ENCODE assay signal across 25 mouse cellular contexts in the genomic region with DNA sequence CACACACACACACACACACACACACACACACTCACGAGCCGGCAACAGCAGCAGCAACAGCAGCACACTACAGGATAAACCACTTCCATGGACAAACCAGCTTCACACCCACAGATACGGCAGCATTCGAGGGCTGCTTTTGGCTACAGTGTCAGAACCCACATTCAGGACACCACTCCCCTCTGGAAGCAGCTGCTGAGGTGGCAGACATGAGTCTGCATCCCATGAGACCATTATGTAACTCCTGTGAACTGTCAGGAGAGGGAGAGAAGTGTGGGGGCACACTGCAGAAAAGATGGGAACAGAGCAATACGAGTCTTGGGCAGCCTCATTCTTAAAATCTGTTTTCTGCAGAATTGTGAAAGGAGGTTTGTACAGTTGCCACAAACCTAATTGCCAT. TPM values are rescaled to one million over a fixed set of nuclear protein-coding genes. Genes with fewer than 3 reads are reported as not detected.
DNase-seq lines count a peak whose midpoint lies in the region; ATAC-seq and TF ChIP-seq lines count a peak whose summit lies in the region.
"Had no signal": no experiment of that assay in that cellular context is flagged by ENCODE, and none has a peak within 500 bp of the region (broad histone marks: within the 10 kb centered on the region; RNA-seq: fewer than 3 reads in every experiment).

No protein-coding gene starts in this region.

- WGBS in heart, embryonic 11.5 days (ENCODE audit: insufficient replicate concordance): 70% methylated on average over 5 of the region's 5 CpGs

- no peak overlapping the region for H3ac ChIP-seq in myocyte (ENCODE audit: control insufficient read depth, insufficient read length)

- H3K9me3 ChIP-seq in heart, embryonic 11.5 days (replicated peaks; ENCODE audit: control insufficient read depth, low read length): no peaks in the 10 kb centered on the region
- H3K9me3 ChIP-seq: forebrain, embryonic 10.5 days; forebrain, embryonic 13.5 days; heart, embryonic 13.5 days; hindbrain, embryonic 13.5 days had no signal

- H3K4me3 ChIP-seq in heart, embryonic 11.5 days (ENCODE audit: low read depth, low read length): no peak overlapping the region
- no peak overlapping the region for H3K4me3 ChIP-seq in myocyte
- H3K4me3 ChIP-seq: forebrain, embryonic 10.5 days; forebrain, embryonic 13.5 days; heart, embryonic 13.5 days; hindbrain, embryonic 13.5 days had no signal

- H3K4me1 ChIP-seq in heart, embryonic 11.5 days (ENCODE audit: control insufficient read depth, insufficient read depth, low read length): no peaks in the 10 kb centered on the region
- H3K4me1 ChIP-seq: heart, embryonic 13.5 days had no signal

- H3K27me3 ChIP-seq in heart, embryonic 11.5 days (ENCODE audit: control insufficient read depth, insufficient read depth, low read length): no peaks in the 10 kb centered on the region
- no peaks in the 10 kb centered on the region for H3K27me3 ChIP-seq in myocyte (ENCODE audit: control insufficient read depth, insufficient read depth, insufficient read length)
- H3K27me3 ChIP-seq: forebrain, embryonic 13.5 days; heart, embryonic 13.5 days; hindbrain, embryonic 13.5 days had no signal

- no peak overlapping the region for H3K9ac ChIP-seq in heart, embryonic 11.5 days (ENCODE audit: low read depth, low read length)
- H3K9ac ChIP-seq: forebrain, embryonic 13.5 days; heart, embryonic 13.5 days; hindbrain, embryonic 13.5 days had no signal

- peak; percentile 86 for DNase-seq in heart, adult 11 months
- DNase-seq in lung, postnatal 10 days: peak; percentile 13
- DNase-seq in lung, postnatal 4 days: no peak
- peak; percentile 11 for DNase-seq in right cerebral cortex, postnatal 25 days
- no peak for DNase-seq in right cerebral cortex, postnatal 10 days (ENCODE audit: low spot score in 2 of 2)
- DNase-seq: adrenal gland, adult 8-10 months; adrenal gland, postnatal 25 days; cerebellum, adult 18-20 months; cerebellum, adult 9-10 months; cerebellum, postnatal 14 days; gastrocnemius, postnatal 10 days; gastrocnemius, postnatal 36 days; heart, adult 18-20 months had no signal

- no peaks in the 10 kb centered on the region for H3K36me3 ChIP-seq in heart, embryonic 11.5 days (ENCODE audit: control insufficient read depth, insufficient read depth, low read length)
- no peaks in the 10 kb centered on the region for H3K36me3 ChIP-seq in myocyte (ENCODE audit: control insufficient read depth, insufficient read depth)
- H3K36me3 ChIP-seq: hindbrain, embryonic 13.5 days had no signal

- no peak for ATAC-seq in heart, embryonic 11.5 days (replicated peaks; ENCODE audit: insufficient number of reproducible peaks, low FRiP score, low TSS enrichment)
- no peak for ATAC-seq in granulocyte monocyte progenitor cell, adult 5-6 weeks (replicated peaks; ENCODE audit: poor library complexity, severe bottlenecking)
- ATAC-seq: activated CD4-positive, CD25-positive, alpha-beta regulatory T cell, adult 4 months; forebrain, embryonic 13.5 days; forebrain, embryonic 16.5 days; hindbrain, postnatal 0 days; inflammation-experienced regulatory T-cells, adult 6 months; intestine, embryonic 16.5 days had no signal

- H3K79me2 ChIP-seq in myocyte (ENCODE audit: control insufficient read depth, insufficient read depth): no peaks in the 10 kb centered on the region

- no peak overlapping the region for H3K4me2 ChIP-seq in heart, embryonic 11.5 days
- H3K4me2 ChIP-seq in myocyte (ENCODE audit: low read depth): no peak overlapping the region
- H3K4me2 ChIP-seq: forebrain, embryonic 13.5 days; heart, embryonic 13.5 days; hindbrain, embryonic 13.5 days had no signal

- no peak overlapping the region for H3K27ac ChIP-seq in heart, embryonic 11.5 days (ENCODE audit: low read depth, low read length)
- H3K27ac ChIP-seq: forebrain, embryonic 10.5 days; forebrain, embryonic 13.5 days; heart, embryonic 13.5 days; hindbrain, embryonic 13.5 days; hindbrain, postnatal 0 days had no signal

- TF ChIP-seq POLR2A in myocyte (IDR thresholded peaks at IDR 0.05; ENCODE audit: insufficient read length, low read depth): no peak

TF ChIP-seq in myocyte, 11 proteins besides CTCF, POLR2A, EP300 and RAD21:
- TF ChIP-seq POLR2AphosphoS2 (IDR thresholded peaks at IDR 0.05; ENCODE audit: insufficient read length, low read depth): no peak
- TF ChIP-seq CEBPB (IDR thresholded peaks at IDR 0.05; ENCODE audit: insufficient read depth, poor library complexity, severe bottlenecking): no peak
- TF ChIP-seq MYOG (IDR thresholded peaks at IDR 0.05; ENCODE audit: control insufficient read depth in 1 of 3, insufficient read depth in 1 of 3, insufficient read length in 2 of 3, low read depth in 2 of 3): no peak
- TF ChIP-seq MAX (IDR thresholded peaks at IDR 0.05; ENCODE audit: low read depth): no peak
- no peak for TF ChIP-seq TCF3 (IDR thresholded peaks at IDR 0.05; ENCODE audit: insufficient read length, low read depth)
- peak in 2 of 3 experiments; percentile 30 to 43 for TF ChIP-seq MYOD1 (IDR thresholded peaks at IDR 0.05; ENCODE audit: control insufficient read depth in 1 of 3, insufficient read length in 2 of 3, low read depth in 2 of 3)
- TF ChIP-seq E2F4 (IDR thresholded peaks at IDR 0.05; ENCODE audit: insufficient read depth): no peak
- TF ChIP-seq USF1 (IDR thresholded peaks at IDR 0.05; ENCODE audit: low read depth): no peak

RNA-seq across cellular contexts. Expression of a gene that starts 54.1 kb away (rescaled TPM):
- 57.2 and 72.6 TPM in 2 replicates for polyA plus RNA-seq in heart, embryonic 11.5 days (2014; fragmentation: Nextera tagmentation; extraction: Ambion mirVana)
- polyA plus RNA-seq in myocyte (2012; fragmentation: generic; extraction: Trizol): 2.2 TPM
- total RNA-seq in granulocyte monocyte progenitor cell, adult 5-6 weeks (2014; fragmentation: Nextera tagmentation): 8.2 and 25.2 TPM in 2 replicates
- total RNA-seq in granulocyte monocyte progenitor cell, adult 5-6 weeks (2017): 39.1 and 42.3 TPM in 2 replicates

Comparison
In these comparisons a context has a peak if more than half of its experiments do, and no peak if none do; other contexts are left out.
1. DNase-seq: peak in heart, adult 11 months (single experiment), lung, postnatal 10 days (single experiment) and right cerebral cortex, postnatal 25 days (single experiment); none in lung, postnatal 4 days (0 of 2) and right cerebral cortex, postnatal 10 days (0 of 2).
2. RNA of a gene that starts 54.1 kb away (polyA plus RNA-seq): 57.2 to 72.6 TPM in heart, embryonic 11.5 days; 2.2 TPM in myocyte (single experiment); every median in the first group is over 10 times any median in the second.